ENCODE assay signal across 9 mouse cellular contexts in the genomic region with DNA sequence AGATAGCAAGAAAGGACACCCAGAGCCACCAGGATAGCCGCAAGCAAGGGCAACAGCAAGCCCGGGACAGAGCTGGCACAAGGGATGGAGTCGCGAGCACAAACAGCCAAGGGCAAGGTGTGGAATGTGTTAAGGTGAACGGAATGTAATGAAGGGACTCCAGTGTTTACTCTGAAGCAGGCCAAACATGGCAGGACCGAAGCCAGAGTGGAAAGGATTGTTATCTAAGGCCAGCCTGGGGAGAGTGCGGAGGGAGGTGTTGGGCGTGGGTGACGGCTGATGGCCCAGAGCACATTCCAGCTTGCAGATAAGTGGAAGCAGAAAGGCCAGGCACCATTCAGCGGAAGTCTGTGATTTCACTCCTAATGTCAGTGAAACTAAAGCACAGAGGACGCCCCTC.
DNase-seq lines count a peak whose midpoint lies in the region; ATAC-seq and TF ChIP-seq lines count a peak whose summit lies in the region.
"Had no signal": no experiment of that assay in that cellular context is flagged by ENCODE, and none has a peak within 500 bp of the region (broad histone marks: within the 10 kb centered on the region; RNA-seq: fewer than 3 reads in every experiment).

No protein-coding gene starts in this region.

- ATAC-seq in lung, embryonic 15.5 days (ENCODE audit: borderline replicate concordance, extremely low read depth, low FRiP score, low TSS enrichment), result peak; percentile 85
- no peak for ATAC-seq in midbrain, postnatal 0 days (ENCODE audit: low FRiP score)
- ATAC-seq in forebrain, embryonic 15.5 days (replicated peaks), result no peak
- ATAC-seq: hindbrain, postnatal 0 days had no signal

- H3K9me3 ChIP-seq in lung, embryonic 15.5 days, result no peaks in the 10 kb centered on the region
- H3K9me3 ChIP-seq in midbrain, postnatal 0 days (ENCODE audit: low read length), result no peaks in the 10 kb centered on the region
- H3K9me3 ChIP-seq in forebrain, embryonic 15.5 days, result no peaks in the 10 kb centered on the region

- peak; percentile 82 for DNase-seq in ES-CJ7 (ENCODE audit: low read depth, low spot score)
- peak; percentile 39 for DNase-seq in fat pad, adult 2 months (ENCODE audit: extremely low read depth, low read depth, low spot score)
- DNase-seq in kidney, adult 8-10 months, result peak; percentile 57 to 74
- DNase-seq in midbrain, postnatal 0 days (ENCODE audit: low spot score), result no peak
- no peak for DNase-seq in thymus, adult 2 months
- no peak for DNase-seq in layer of hippocampus, adult 8-10 months (ENCODE audit: low spot score in 2 of 2)

- WGBS in lung, embryonic 15.5 days, result 11% methylated on average over 11 of the region's 11 CpGs
- 77% methylated on average over 11 of the region's 11 CpGs for WGBS in midbrain, postnatal 0 days
- WGBS in thymus, adult 2 months, result 96% methylated on average over 11 of the region's 11 CpGs
- WGBS in forebrain, embryonic 15.5 days, result 72% methylated on average over 11 of the region's 11 CpGs

- no peak for TF ChIP-seq CTCF in midbrain, postnatal 0 days (IDR thresholded peaks at IDR 0.05)
- TF ChIP-seq CTCF in thymus, adult 2 months (IDR thresholded peaks at IDR 0.05; ENCODE audit: borderline replicate concordance, control insufficient read depth, extremely low read depth, insufficient read depth, low read length, poor library complexity), result no peak

- H3K27me3 ChIP-seq in lung, embryonic 15.5 days, result no peaks in the 10 kb centered on the region
- no peaks in the 10 kb centered on the region for H3K27me3 ChIP-seq in midbrain, postnatal 0 days (ENCODE audit: insufficient read depth, low read length)
- H3K27me3 ChIP-seq in thymus, adult 2 months (ENCODE audit: control insufficient read depth, insufficient read depth, low read length), result no peaks in the 10 kb centered on the region
- no peaks in the 10 kb centered on the region for H3K27me3 ChIP-seq in forebrain, embryonic 15.5 days

- no peak overlapping the region for H3K9ac ChIP-seq in lung, embryonic 15.5 days
- no peak overlapping the region for H3K9ac ChIP-seq in midbrain, postnatal 0 days (replicated peaks; ENCODE audit: low read length, poor library complexity, severe bottlenecking)
- H3K9ac ChIP-seq in forebrain, embryonic 15.5 days (replicated peaks), result no peak overlapping the region

- H3K4me3 ChIP-seq in lung, embryonic 15.5 days, result no peak overlapping the region
- H3K4me3 ChIP-seq in midbrain, postnatal 0 days (ENCODE audit: low read depth, low read length), result no peak overlapping the region
- no peak overlapping the region for H3K4me3 ChIP-seq in thymus, adult 2 months (ENCODE audit: control insufficient read depth, insufficient read depth, low read length)
- H3K4me3 ChIP-seq in forebrain, embryonic 15.5 days, result no peak overlapping the region

- H3K27ac ChIP-seq in lung, embryonic 15.5 days, result peak overlapping the region; percentile 89
- H3K27ac ChIP-seq in midbrain, postnatal 0 days (ENCODE audit: low read depth, low read length), result no peak overlapping the region
- no peak overlapping the region for H3K27ac ChIP-seq in thymus, adult 2 months (ENCODE audit: control insufficient read depth, insufficient read depth, low read length)
- no peak overlapping the region for H3K27ac ChIP-seq in forebrain, embryonic 15.5 days (replicated peaks)
- H3K27ac ChIP-seq: hindbrain, postnatal 0 days had no signal

- no peaks in the 10 kb centered on the region for H3K36me3 ChIP-seq in lung, embryonic 15.5 days
- no peaks in the 10 kb centered on the region for H3K36me3 ChIP-seq in midbrain, postnatal 0 days (ENCODE audit: insufficient read depth, low read length)
- no peaks in the 10 kb centered on the region for H3K36me3 ChIP-seq in thymus, adult 2 months (ENCODE audit: control insufficient read depth, insufficient read depth, low read length)
- no peaks in the 10 kb centered on the region for H3K36me3 ChIP-seq in forebrain, embryonic 15.5 days

- peaks cover 30% of the 10 kb centered on the region for H3K4me1 ChIP-seq in lung, embryonic 15.5 days
- no peaks in the 10 kb centered on the region for H3K4me1 ChIP-seq in midbrain, postnatal 0 days (ENCODE audit: insufficient read depth, low read length)
- H3K4me1 ChIP-seq in thymus, adult 2 months (replicated peaks; ENCODE audit: control insufficient read depth, insufficient read depth, low read length), result no peaks in the 10 kb centered on the region
- peaks cover 5% of the 10 kb centered on the region; the same call in 1 of the 2 replicates for H3K4me1 ChIP-seq in forebrain, embryonic 15.5 days

- no peak for TF ChIP-seq POLR2A in thymus, adult 2 months (IDR thresholded peaks at IDR 0.05; ENCODE audit: control insufficient read depth, extremely low read depth, insufficient read depth, low read length, poor library complexity)

- H3K4me2 ChIP-seq in lung, embryonic 15.5 days, result peak overlapping the region; percentile 4; the same call in 1 of the 2 replicates
- H3K4me2 ChIP-seq in midbrain, postnatal 0 days (ENCODE audit: low read depth, low read length, poor library complexity, severe bottlenecking), result no peak overlapping the region
- H3K4me2 ChIP-seq in forebrain, embryonic 15.5 days (replicated peaks), result no peak overlapping the region

Comparison
In these comparisons a context has a peak if more than half of its experiments do, and no peak if none do; other contexts are left out.
1. DNase-seq: peak in ES-CJ7 (single experiment), fat pad, adult 2 months (single experiment) and kidney, adult 8-10 months (2 of 2); none in midbrain, postnatal 0 days (single experiment), thymus, adult 2 months (single experiment) and layer of hippocampus, adult 8-10 months (0 of 2).